Mouse (Mus musculus) spleen, adult 2 months (tissue): ENCODE measurements at regions not wholly inside any gene's neighbourhood (a gene's known extent, or its start where the extent isn't known, plus 50 kb on each side); places are given as distances from the start of the nearest gene placed in this dataset.

ENCODE experiments used
- DNase-seq, 2 experiments: peaks; one replicate each; pipeline versions ENCODE4 v3.0.0 to v3.0.0-alpha.2; 2012 to 2021; ENCODE audit warnings: low spot score in 2 of 2, low read depth in 1 of 2
- H3K27ac ChIP-seq: fragments of 200-500 bp; 2 replicates; pipeline ENCODE4 v1.5.1; 2012; ENCODE audit warnings: low read length, inconsistent platforms; ENCODE audit not compliant: insufficient read depth
- H3K27me3 ChIP-seq: fragments of 200-500 bp; 2 replicates; pipeline ENCODE4 v1.6.1; 2012; ENCODE audit warnings: mild to moderate bottlenecking, moderate library complexity, low read length, inconsistent platforms; ENCODE audit not compliant: control insufficient read depth, insufficient read depth
- H3K36me3 ChIP-seq: fragments of 200-500 bp; 2 replicates; pipeline ENCODE4 v1.6.1; 2012; ENCODE audit warnings: mild to moderate bottlenecking, low read length, inconsistent platforms; ENCODE audit not compliant: control insufficient read depth, insufficient read depth
- H3K4me1 ChIP-seq: fragments of 200-500 bp; 2 replicates; pipeline ENCODE4 v1.6.1; 2011; ENCODE audit warnings: inconsistent platforms; ENCODE audit not compliant: control insufficient read depth, insufficient read depth, insufficient read length
- H3K4me3 ChIP-seq: fragments of 200-500 bp; 2 replicates; pipeline ENCODE4 v1.5.1; 2011; ENCODE audit warnings: mild to moderate bottlenecking, inconsistent platforms; ENCODE audit not compliant: insufficient read depth, insufficient read length; ENCODE audit errors: extremely low read depth
- CTCF ChIP-seq: fragments of 200-500 bp; IDR thresholded peaks from 2 replicates; pipeline ENCODE4 v1.5.1; 2011; ENCODE audit warnings: mild to moderate bottlenecking, inconsistent platforms; ENCODE audit not compliant: insufficient read depth, insufficient read length, insufficient replicate concordance; ENCODE audit errors: extremely low read depth
- POLR2A ChIP-seq: fragments of 200-500 bp; IDR thresholded peaks from 2 replicates; pipeline ENCODE4 v1.6.1; 2011; ENCODE audit warnings: low read depth, low read length, inconsistent platforms
- WGBS: fragments of 180-500 bp; shearing (Covaris S2); methylation state at CpG from one replicate; pipeline ENCODE4 v1.1.7; 2018; 5-methylcytosine and 5-hydroxymethylcytosine counted together

DNA sequence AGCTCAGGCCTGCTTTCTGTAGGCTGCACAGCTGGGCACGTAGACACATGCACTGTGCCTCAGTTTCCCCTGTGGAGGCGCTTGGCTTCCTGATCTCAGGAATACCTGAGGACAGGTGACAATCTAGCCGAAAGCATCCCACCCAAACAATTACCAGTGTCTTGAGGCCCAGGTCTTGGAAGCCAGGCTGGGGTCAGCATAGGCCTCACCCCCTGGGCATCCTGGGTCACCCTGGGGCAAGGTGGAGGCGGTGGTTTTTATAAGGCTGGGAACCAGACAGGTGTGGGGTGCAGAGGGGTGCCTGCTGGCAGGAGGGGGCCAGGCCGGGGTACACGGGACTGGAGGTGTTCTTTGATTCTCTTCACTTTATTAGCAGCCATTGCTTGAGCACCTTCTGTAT, 76.2 kb upstream of the Tmem189 start:
- no peak for DNase-seq
- Histone ChIP-seq H3K27ac (no peak overlapping the region), H3K4me1 (no peaks in the 10 kb centered on the region), H3K27me3 (no peaks in the 10 kb centered on the region), H3K4me3 (no peak overlapping the region), H3K36me3 (no peaks in the 10 kb centered on the region)
- WGBS, result 89% methylated on average over 6 of the region's 6 CpGs
- TF ChIP-seq POLR2A (no peak), CTCF (no peak)

DNA sequence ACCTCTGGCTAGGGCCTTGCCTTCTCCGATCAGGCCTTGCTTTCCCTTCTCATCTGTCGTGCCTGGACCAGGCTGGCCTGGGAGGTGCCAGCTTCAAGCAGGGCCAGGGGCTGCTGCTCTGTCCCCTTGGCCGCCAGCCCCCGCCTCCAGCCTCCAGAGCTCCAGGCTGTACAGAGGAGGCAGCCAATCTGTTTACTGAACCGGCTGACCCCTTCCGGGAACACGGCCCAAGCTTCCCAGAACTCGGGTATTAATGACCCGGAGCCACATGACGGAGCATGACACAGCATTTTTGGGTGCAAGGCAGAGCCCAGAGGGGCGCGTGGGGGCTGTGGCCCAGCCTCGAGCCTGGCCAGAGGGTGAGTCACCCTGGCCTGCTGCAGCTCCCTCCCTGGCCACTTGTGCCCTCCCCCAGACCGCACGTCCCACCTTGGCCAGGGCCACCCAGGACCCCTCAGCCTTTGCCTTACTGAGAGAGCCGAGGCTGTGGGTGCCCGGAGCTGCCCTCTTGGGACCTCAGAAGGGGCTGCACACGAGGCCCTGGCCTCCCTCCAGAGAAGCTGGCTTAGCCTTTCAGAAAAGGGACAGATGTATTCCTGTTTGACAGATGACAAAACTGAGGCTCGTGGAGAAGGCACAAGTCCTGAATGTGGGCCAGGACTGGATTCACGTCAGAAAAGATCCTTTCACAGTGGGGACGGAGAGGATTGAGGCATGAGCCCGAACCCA, 75.6 kb upstream of the Tmem189 start:
- DNase-seq, result no peak
- WGBS, result 56% methylated on average over 22 of the region's 22 CpGs
- Histone ChIP-seq H3K4me1 (no peaks in the 10 kb centered on the region), H3K4me3 (no peak overlapping the region), H3K27me3 (no peaks in the 10 kb centered on the region), H3K27ac (no peak overlapping the region), H3K36me3 (no peaks in the 10 kb centered on the region)
- TF ChIP-seq POLR2A, result no peak

DNA sequence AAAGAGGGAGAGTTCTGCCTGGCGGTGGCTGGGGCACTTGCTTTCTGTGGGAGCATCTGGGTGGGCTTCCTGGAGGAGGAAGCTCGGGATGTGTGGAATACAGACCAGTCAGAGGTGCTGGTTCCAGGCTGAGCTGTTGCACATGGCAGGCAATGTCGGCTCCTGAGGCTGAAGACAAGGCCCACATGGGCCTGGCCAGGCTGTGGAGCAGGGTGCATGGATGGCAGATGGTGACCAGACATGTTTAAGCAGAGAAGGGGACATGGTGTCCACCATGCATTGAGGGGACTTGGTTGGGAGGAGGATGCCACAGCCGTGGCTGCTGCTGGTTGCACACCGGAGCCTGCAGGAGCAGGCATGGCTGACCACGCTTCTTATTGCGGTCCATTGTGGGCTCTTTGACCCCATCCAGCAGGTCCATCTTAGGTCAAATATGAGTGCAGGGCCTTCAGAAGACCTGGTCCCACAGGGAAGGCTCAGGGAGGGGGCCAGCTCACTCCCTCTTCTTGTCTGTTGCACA, 74.3 kb upstream of the Tmem189 start:
- Histone ChIP-seq H3K27ac (no peak overlapping the region), H3K4me3 (no peak overlapping the region)

DNA sequence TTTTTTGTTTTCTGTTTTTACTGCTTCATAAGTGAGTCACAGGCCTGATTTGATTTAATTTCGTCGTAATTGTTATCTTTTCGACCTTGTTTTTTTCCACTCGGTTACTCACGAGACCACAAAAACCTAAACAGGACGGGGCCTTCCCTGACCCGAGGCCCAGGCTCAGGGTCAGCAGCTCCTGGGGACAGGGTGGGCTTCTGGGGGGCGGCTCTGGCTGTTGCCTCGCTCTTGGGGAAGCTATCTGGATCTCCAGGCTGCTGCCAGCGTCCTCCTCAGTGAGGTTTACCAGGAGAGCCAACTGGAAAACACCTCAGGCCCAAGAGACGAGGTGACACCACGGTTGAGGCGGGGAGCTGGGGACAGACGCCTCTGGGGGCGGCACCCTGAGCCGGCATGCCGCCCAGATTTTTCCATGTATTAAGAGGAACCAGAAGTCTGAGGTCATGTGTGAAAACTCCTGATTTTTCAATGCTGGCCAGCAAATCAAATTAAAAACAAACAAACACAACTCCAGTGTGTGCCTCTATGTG, 71.8 kb upstream of the Tmem189 start:
- no peaks in the 10 kb centered on the region for H3K36me3 ChIP-seq
- H3K27me3 ChIP-seq, result no peaks in the 10 kb centered on the region
- TF ChIP-seq POLR2A (no peak), CTCF (no peak)
- no peak overlapping the region for H3K4me3 ChIP-seq
- H3K27ac ChIP-seq, result 0 out of 2 replicates have a peak overlapping the region, but pooled peaks have one; percentile 47
- no peaks in the 10 kb centered on the region; the same call in 1 of the 2 replicates for H3K4me1 ChIP-seq
- DNase-seq, result no peak
- WGBS, result 75% methylated on average over 17 of the region's 17 CpGs

More for the DNA sequence above, 74.3 kb upstream of the Tmem189 start:
- DNase-seq, result no peak
- H3K4me1 ChIP-seq, result no peaks in the 10 kb centered on the region; the same call in 1 of the 2 replicates
- no peaks in the 10 kb centered on the region for H3K36me3 ChIP-seq
- 88% methylated on average over 7 of the region's 7 CpGs for WGBS
- no peaks in the 10 kb centered on the region for H3K27me3 ChIP-seq
- no peak for TF ChIP-seq POLR2A
- TF ChIP-seq CTCF, result no peak

DNA sequence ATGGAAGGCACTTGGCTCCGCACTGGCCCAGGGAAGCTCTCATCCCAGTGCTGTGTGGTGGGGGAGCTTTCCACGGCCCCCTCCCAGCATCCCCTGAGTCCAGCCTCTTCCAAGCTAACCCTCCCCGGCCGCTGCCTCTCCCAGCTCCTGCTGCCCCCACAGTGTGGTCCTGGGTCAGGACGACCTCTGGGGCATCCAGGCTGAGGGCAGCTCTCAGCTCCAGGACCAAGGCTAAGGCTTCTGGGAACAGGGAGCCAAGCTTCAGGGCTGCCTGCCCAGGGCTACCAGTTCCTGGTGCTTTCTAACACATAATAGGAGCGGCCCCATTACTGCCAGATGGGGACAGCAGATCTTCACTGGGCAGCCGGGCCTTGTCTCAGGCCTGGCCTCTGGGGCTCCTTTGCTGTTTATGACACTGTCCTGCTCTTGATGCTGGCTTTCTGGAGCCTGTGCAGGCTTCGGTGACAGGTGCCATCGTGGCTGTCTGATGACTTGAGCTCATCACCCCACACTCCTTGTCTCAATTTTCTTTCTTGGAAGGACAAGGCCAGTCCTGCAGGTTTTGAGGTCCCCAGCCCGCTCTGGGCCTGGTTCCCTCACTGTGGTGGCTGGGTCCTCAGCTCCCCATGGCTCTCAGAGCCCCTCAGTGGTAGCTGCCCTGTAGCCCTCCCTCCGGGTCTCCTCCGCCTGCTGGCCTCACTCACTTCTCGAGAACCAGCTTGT, 71.2 kb upstream of the Tmem189 start:
- Histone ChIP-seq H3K27ac (peak overlapping the region; percentile 22; the same call in 1 of the 2 replicates), H3K36me3 (no peaks in the 10 kb centered on the region), H3K4me3 (no peak overlapping the region), H3K27me3 (no peaks in the 10 kb centered on the region), H3K4me1 (no peaks in the 10 kb centered on the region; the same call in 1 of the 2 replicates)
- WGBS, result 88% methylated on average over 13 of the region's 13 CpGs
- TF ChIP-seq CTCF, result no peak
- no peak for TF ChIP-seq POLR2A
- DNase-seq, result no peak

DNA sequence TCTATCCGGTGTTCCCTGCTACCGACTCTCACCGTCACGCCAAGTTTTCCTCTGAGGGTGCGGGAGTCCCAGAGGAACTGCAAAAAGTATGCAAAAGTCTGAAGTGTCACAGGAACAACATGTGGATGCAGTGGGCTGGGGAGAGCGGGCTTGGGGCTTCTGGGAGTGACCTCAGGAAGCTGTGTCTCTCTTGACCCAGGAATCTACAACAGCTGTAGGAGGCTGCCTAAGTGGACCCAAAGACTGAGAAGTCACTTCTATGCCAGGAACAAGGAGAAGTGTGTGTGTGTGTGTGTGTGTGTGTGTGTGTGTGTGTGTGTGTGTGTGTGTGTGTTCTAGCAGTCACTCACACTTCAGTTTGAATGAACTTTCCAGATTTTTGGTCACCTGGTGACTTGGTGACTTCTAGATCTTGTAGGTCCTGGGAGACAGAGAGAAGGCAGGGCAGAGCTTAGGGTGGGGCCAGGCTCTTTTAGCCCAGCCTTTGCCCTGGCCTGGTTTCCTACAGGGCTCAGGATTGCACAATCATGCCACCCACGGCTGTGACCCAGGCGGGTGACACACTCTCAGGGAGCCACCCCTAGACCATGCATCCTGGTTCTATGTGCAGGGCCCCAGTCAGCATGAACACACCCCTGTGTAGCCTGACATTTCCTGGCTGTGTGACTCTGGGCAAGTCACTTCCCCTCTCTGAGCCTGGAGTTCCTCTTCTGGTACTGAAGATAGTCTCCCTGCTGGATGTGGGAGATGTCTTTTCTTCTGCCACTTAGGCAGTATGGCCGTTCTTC, 70.2 kb upstream of the Tmem189 start:
- WGBS, result 66% methylated on average over 9 of the region's 9 CpGs
- Histone ChIP-seq H3K4me3 (no peak overlapping the region), H3K36me3 (no peaks in the 10 kb centered on the region), H3K4me1 (peaks cover 8% of the 10 kb centered on the region; the same call in 1 of the 2 replicates), H3K27ac (peak overlapping the region; percentile 35), H3K27me3 (no peaks in the 10 kb centered on the region)
- TF ChIP-seq CTCF (no peak), POLR2A (no peak)
- DNase-seq, result peak in 1 of 2 experiments; percentile 33
